Mouse (Mus musculus) yolk sac, embryonic 10.5 days (tissue): Measurements from ENCODE around the gene Kat2a.
A peak's percentile ranks its signal among the peaks of the same experiment; 100 is the strongest.

Experiments used
- DNase-seq: peaks from one replicate; pipeline ENCODE4 v3.0.0-alpha.2; 2017; ENCODE audit warnings: low spot score

Gene Kat2a

GRCm38 (mm10) chr11:100710977-100711376 lies 1.3 kb downstream of the Kat2a start:
- no peak for DNase-seq

GRCm38 (mm10) chr11:100710528-100710927 lies 1.7 kb downstream of the Kat2a start:
- no peak for DNase-seq

GRCm38 (mm10) chr11:100709201-100709810 lies 3.0 kb downstream of the Kat2a start:
- DNase-seq: no peak

- no peak for DNase-seq
Measured at GRCm38 (mm10) chr11:100705095-100705747, 7.0 kb downstream of the Kat2a start.

- no peak for DNase-seq
Measured at GRCm38 (mm10) chr11:100703851-100704531, 8.3 kb downstream of the Kat2a start, which contains the start of gene Dhx58. Gene Dhx58 (minus strand): TSS chr11:100704271.

- DNase-seq: no peak
Measured at GRCm38 (mm10) chr11:100703366-100703765, 8.9 kb downstream of the Kat2a start.

- DNase-seq: no peak
Measured at GRCm38 (mm10) chr11:100702906-100703305, 9.4 kb downstream of the Kat2a start.

- DNase-seq: peak; percentile 50
Measured at GRCm38 (mm10) chr11:100702081-100702851, 10.0 kb downstream of the Kat2a start.

- no peak for DNase-seq
Measured at GRCm38 (mm10) chr11:100701301-100701700, 11.0 kb downstream of the Kat2a start.

- no peak for DNase-seq
Measured at GRCm38 (mm10) chr11:100700710-100701109, 11.6 kb downstream of the Kat2a start.

- DNase-seq: no peak
Measured at GRCm38 (mm10) chr11:100697921-100698320, 14.3 kb downstream of the Kat2a start.

- no peak for DNase-seq
Measured at GRCm38 (mm10) chr11:100694926-100695325, 17.3 kb downstream of the Kat2a start.

- DNase-seq: no peak
Measured at GRCm38 (mm10) chr11:100693154-100693553, 19.1 kb downstream of the Kat2a start.

- no peak for DNase-seq
Measured at GRCm38 (mm10) chr11:100692164-100692616, 20.1 kb downstream of the Kat2a start, which contains the start of gene Zfp385c. Gene Zfp385c (minus strand): TSS chr11:100692455.

GRCm38 (mm10) chr11:100690389-100690788 lies 21.9 kb downstream of the Kat2a start:
- DNase-seq: no peak

GRCm38 (mm10) chr11:100688443-100688842 lies 23.8 kb downstream of the Kat2a start:
- DNase-seq: no peak

- no peak for DNase-seq
Measured at GRCm38 (mm10) chr11:100687265-100687664, 25.0 kb downstream of the Kat2a start.

- no peak for DNase-seq
Measured at GRCm38 (mm10) chr11:100685371-100685770, 26.9 kb downstream of the Kat2a start.

- DNase-seq: no peak
Measured at GRCm38 (mm10) chr11:100684084-100684483, 28.2 kb downstream of the Kat2a start.

GRCm38 (mm10) chr11:100682526-100682925 lies 29.7 kb downstream of the Kat2a start:
- DNase-seq: no peak

GRCm38 (mm10) chr11:100681826-100682225 lies 30.4 kb downstream of the Kat2a start:
- no peak for DNase-seq

GRCm38 (mm10) chr11:100677810-100678209 lies 34.5 kb downstream of the Kat2a start:
- no peak for DNase-seq
